Mouse (Mus musculus) heart, postnatal 0 days (tissue): ENCODE measurements at regions not wholly inside any gene's neighbourhood (a gene's known extent, or its start where the extent isn't known, plus 50 kb on each side); places are given as distances from the start of the nearest gene placed in this dataset.

ENCODE experiments used
- CTCF ChIP-seq: IDR thresholded peaks from 2 replicates; pipeline ENCODE4 v1.5.1; 2016; ENCODE audit warnings: antibody characterized with exemption, control low read depth, low read depth
- EP300 ChIP-seq: IDR thresholded peaks from 2 replicates; pipeline ENCODE4 v1.6.1; 2016; ENCODE audit warnings: antibody characterized with exemption, low read depth

GRCm38 (mm10) chr10:19460164-19460563 lies 103.8 kb downstream of the Olig3 start:
- TF ChIP-seq CTCF = no peak
- TF ChIP-seq EP300 = no peak
